Comparison of ENCODE assay signal across 8 mouse cellular contexts in the genomic region with DNA sequence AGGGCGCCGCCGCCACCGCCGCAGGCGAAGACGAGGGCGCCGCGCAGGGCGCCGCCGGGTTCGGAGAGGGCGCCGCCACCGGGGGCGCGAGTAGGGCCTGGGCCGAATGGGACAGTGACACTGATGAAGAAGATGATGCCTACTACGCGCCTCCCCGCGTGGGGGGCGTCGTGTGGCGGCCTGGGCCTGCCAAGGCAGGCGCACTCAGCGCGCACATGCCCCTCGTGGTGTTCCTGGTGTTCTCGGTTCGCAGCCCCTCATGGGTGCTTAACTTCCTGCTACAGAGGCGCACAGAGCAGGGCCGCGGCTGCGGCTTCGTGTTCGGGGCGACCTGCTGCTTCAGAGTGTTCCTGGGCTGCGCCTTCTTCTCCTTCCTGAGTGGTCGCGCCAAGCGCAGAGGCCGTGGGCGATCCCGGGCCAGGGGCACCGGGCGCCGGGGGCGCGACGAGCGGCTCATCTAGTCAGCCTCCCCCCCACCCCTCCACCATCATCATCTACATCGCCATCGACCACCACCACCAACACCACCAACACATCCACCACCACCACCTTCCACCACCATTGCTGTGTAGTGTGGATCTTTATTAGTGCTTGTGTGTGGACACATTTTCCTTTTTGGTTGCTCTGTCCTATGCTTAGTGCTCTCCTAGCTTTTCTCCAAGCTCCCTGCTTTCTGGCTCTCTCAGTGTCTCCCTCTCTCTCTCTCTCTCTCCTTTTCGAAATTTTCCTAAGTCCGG. TPM values are rescaled to one million over a fixed set of nuclear protein-coding genes. Genes with fewer than 3 reads are reported as not detected.
DNase-seq lines count a peak whose midpoint lies in the region; ATAC-seq and TF ChIP-seq lines count a peak whose summit lies in the region.

No protein-coding gene starts in this region.

- WGBS in forebrain, postnatal 0 days, result 48% methylated on average over 58 of the region's 58 CpGs
- 46% methylated on average over 55 of the region's 58 CpGs for WGBS in kidney, embryonic 15.5 days
- 32% methylated on average over 58 of the region's 58 CpGs for WGBS in stomach, embryonic 14.5 days

- H3K4me2 ChIP-seq in forebrain, postnatal 0 days (ENCODE audit: low read depth), result peak overlapping the region; percentile 65
- peak overlapping the region; percentile 75 for H3K4me2 ChIP-seq in kidney, embryonic 15.5 days
- H3K4me2 ChIP-seq in stomach, embryonic 14.5 days (replicated peaks; ENCODE audit: low read depth, low read length), result peak overlapping the region; percentile 70

- H3K4me3 ChIP-seq in forebrain, postnatal 0 days (ENCODE audit: low read depth, low read length), result peak overlapping the region; percentile 96
- peak overlapping the region; percentile 88 for H3K4me3 ChIP-seq in kidney, embryonic 15.5 days (replicated peaks)
- H3K4me3 ChIP-seq in stomach, embryonic 14.5 days (ENCODE audit: low read depth, low read length), result peak overlapping the region; percentile 99

- no peak for ATAC-seq in forebrain, postnatal 0 days
- peak; percentile 10; the same call in 1 of the 2 replicates for ATAC-seq in kidney, embryonic 15.5 days (replicated peaks; ENCODE audit: low FRiP score)
- peak; percentile 7; the same call in 1 of the 2 replicates for ATAC-seq in megakaryocyte, adult 5-6 weeks (ENCODE audit: poor library complexity, severe bottlenecking)
- ATAC-seq in stomach, embryonic 14.5 days (ENCODE audit: insufficient number of reproducible peaks, insufficient read depth, low FRiP score, low read depth), result no peak; the same call in 1 of the 2 replicates

- peak overlapping the region; percentile 99 for H3K9ac ChIP-seq in forebrain, postnatal 0 days
- peak overlapping the region; percentile 99 for H3K9ac ChIP-seq in kidney, embryonic 15.5 days
- peak overlapping the region; percentile 100 for H3K9ac ChIP-seq in stomach, embryonic 14.5 days (replicated peaks; ENCODE audit: low read depth, low read length)

- H3K4me1 ChIP-seq in forebrain, postnatal 0 days (ENCODE audit: insufficient read depth), result peaks cover 14% of the 10 kb centered on the region; the same call in 1 of the 2 replicates
- H3K4me1 ChIP-seq in kidney, embryonic 15.5 days, result peaks cover 46% of the 10 kb centered on the region
- peaks cover 24% of the 10 kb centered on the region for H3K4me1 ChIP-seq in stomach, embryonic 14.5 days (ENCODE audit: control insufficient read depth, insufficient read depth, low read length)

- H3K36me3 ChIP-seq in forebrain, postnatal 0 days (ENCODE audit: insufficient read depth), result no peaks in the 10 kb centered on the region
- peaks cover 6% of the 10 kb centered on the region; the same call in 1 of the 2 replicates for H3K36me3 ChIP-seq in kidney, embryonic 15.5 days
- no peaks in the 10 kb centered on the region; the same call in 1 of the 2 replicates for H3K36me3 ChIP-seq in stomach, embryonic 14.5 days (ENCODE audit: control insufficient read depth, insufficient read depth, low read length)

- peak; percentile 56 for DNase-seq in retina, postnatal 1 day
- DNase-seq in retina, embryonic 14.5 days (ENCODE audit: low spot score), result no peak
- DNase-seq in adrenal gland, postnatal 36 days, result peak; percentile 36 to 57
- DNase-seq in forebrain, postnatal 0 days, result peak; percentile 39
- DNase-seq in urinary bladder, postnatal 36 days (ENCODE audit: low spot score in 2 of 2), result no peak

- H3K9me3 ChIP-seq in forebrain, postnatal 0 days (ENCODE audit: low read length), result no peaks in the 10 kb centered on the region
- no peaks in the 10 kb centered on the region for H3K9me3 ChIP-seq in kidney, embryonic 15.5 days (replicated peaks)
- H3K9me3 ChIP-seq in stomach, embryonic 14.5 days (ENCODE audit: control insufficient read depth, low read depth, low read length), result no peaks in the 10 kb centered on the region

- H3K27ac ChIP-seq in forebrain, postnatal 0 days (ENCODE audit: low read depth, low read length), result peak overlapping the region; percentile 98
- peak overlapping the region; percentile 99 for H3K27ac ChIP-seq in kidney, embryonic 15.5 days
- peak overlapping the region; percentile 99 for H3K27ac ChIP-seq in stomach, embryonic 14.5 days (ENCODE audit: low read length)

- no peak for TF ChIP-seq CTCF in forebrain, postnatal 0 days (IDR thresholded peaks at IDR 0.05; ENCODE audit: low read depth)

- H3K27me3 ChIP-seq in forebrain, postnatal 0 days (ENCODE audit: insufficient read depth, low read length), result no peaks in the 10 kb centered on the region
- H3K27me3 ChIP-seq in kidney, embryonic 15.5 days, result no peaks in the 10 kb centered on the region
- no peaks in the 10 kb centered on the region for H3K27me3 ChIP-seq in stomach, embryonic 14.5 days (ENCODE audit: control insufficient read depth, insufficient read depth, low read length)

RNA-seq across cellular contexts. Expression of a gene that starts 17.4 kb away (rescaled TPM):
- total RNA-seq in adrenal gland, postnatal 36 days (2021), result 1 to 10 TPM; 2.2 to 2.6 TPM
- not detected in 2 replicates for total RNA-seq in forebrain, postnatal 0 days (2014; rRNA removed)
- 8.6 and 10.5 TPM in 2 replicates for polyA plus RNA-seq in forebrain, postnatal 0 days (2015; fragmentation: Nextera tagmentation; extraction: Ambion mirVana)
- polyA plus RNA-seq in kidney, embryonic 15.5 days (2015; fragmentation: Nextera tagmentation; extraction: Ambion mirVana), result 13.1 and 15.7 TPM in 2 replicates
- 0.21 TPM in 1 of 2 replicates, not detected in the other for total RNA-seq in megakaryocyte, adult 5-6 weeks (2015)
- total RNA-seq in megakaryocyte, adult 5-6 weeks (2017), result 1.5 and 3.4 TPM in 2 replicates
- polyA plus RNA-seq in stomach, embryonic 14.5 days (2014; fragmentation: Nextera tagmentation; extraction: Ambion mirVana), result 6.9 and 7.2 TPM in 2 replicates

RNA-seq across cellular contexts. Expression of a gene that starts 45.0 kb away (rescaled TPM):
- 1,000 to 10,000 TPM; 2,444 to 2,615 TPM for total RNA-seq in adrenal gland, postnatal 36 days (2021)
- 1,201 and 1,512 TPM in 2 replicates for total RNA-seq in forebrain, postnatal 0 days (2014; rRNA removed)
- polyA plus RNA-seq in forebrain, postnatal 0 days (2015; fragmentation: Nextera tagmentation; extraction: Ambion mirVana), result 1,404 and 1,604 TPM in 2 replicates
- polyA plus RNA-seq in kidney, embryonic 15.5 days (2015; fragmentation: Nextera tagmentation; extraction: Ambion mirVana), result 1,546 and 1,642 TPM in 2 replicates
- total RNA-seq in megakaryocyte, adult 5-6 weeks (2015), result 518 and 554 TPM in 2 replicates
- total RNA-seq in megakaryocyte, adult 5-6 weeks (2017), result 238 and 262 TPM in 2 replicates
- 1,470 and 1,806 TPM in 2 replicates for polyA plus RNA-seq in stomach, embryonic 14.5 days (2014; fragmentation: Nextera tagmentation; extraction: Ambion mirVana)

Comparison
In these comparisons a context has a peak if more than half of its experiments do, and no peak if none do; other contexts are left out.
1. DNase-seq: peak in retina, postnatal 1 day (single experiment), adrenal gland, postnatal 36 days (2 of 2) and forebrain, postnatal 0 days (single experiment); none in retina, embryonic 14.5 days (single experiment) and urinary bladder, postnatal 36 days (0 of 2).
2. ATAC-seq: peak in kidney, embryonic 15.5 days (single experiment) and megakaryocyte, adult 5-6 weeks (single experiment); none in forebrain, postnatal 0 days (single experiment) and stomach, embryonic 14.5 days (single experiment).
3. Peak in every context shown above with its lines, with median percentiles within 50 percentile points of each other: H3K27ac ChIP-seq, H3K4me2 ChIP-seq, H3K4me3 ChIP-seq and H3K9ac ChIP-seq.